Mouse (Mus musculus): ENCODE data around the gene Fmo1.

Gene Fmo1

GRCm38 (mm10) chr1:162862328-162862727 lies 4.1 kb downstream of the Fmo1 start:
- DNase-seq (ENCODE audit: low spot score in 2 of 2), result no peak

DNA sequence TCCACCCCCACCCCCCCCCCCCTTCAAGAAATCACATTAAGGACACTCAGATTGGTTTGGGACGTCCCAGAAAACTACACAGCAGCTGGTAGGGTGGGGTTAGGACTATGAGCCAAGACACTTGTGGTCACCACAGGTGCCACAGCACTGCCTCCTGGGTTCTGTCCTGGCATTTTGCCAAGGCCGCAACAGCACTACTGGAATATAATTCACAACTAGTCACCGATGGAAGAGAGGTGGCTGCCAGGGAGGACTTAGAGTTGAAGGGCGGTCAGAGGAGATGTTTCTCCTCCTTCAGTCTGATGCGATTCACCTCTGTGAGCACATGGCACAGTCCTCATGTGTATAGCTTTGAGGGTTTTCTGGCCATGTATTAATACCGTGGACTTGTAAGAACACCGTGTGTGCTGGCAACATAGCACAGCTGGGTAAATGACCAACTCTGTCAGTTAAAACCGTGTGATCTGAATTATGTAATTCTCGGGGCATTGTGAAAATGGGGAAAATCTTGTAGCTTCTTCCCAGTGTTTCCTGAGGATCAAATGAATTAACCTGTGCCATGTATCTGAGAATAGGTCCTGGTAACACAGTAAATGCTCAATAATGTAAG lies 6.3 kb downstream of the Fmo1 start:
- DNase-seq (ENCODE audit: low spot score in 2 of 2), result no peak

GRCm38 (mm10) chr1:162859545-162859976 lies 6.8 kb downstream of the Fmo1 start:
- no peak for DNase-seq (ENCODE audit: low spot score in 2 of 2)

DNA sequence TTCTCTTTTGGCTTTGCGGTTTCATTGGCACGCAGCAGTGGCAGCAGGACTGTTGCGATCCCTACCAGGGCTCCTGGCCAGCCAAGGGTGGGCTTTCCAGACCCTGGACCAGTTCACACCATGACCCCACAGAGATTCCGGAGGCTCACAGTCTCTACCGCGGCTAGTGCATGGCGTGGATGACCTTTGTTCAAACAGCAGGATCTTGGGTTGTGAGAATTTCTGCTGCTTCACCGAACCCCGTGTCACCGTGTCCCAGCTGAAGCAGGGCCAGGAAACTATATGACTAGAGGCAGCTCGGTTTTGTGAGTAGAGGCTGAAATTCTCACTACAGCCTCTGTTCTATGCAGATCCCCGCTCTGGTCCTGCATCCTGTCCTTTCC lies 7.7 kb downstream of the Fmo1 start:
- DNase-seq (ENCODE audit: low spot score in 2 of 2), result no peak

- no peak for DNase-seq (ENCODE audit: low spot score in 2 of 2)
Measured at GRCm38 (mm10) chr1:162857766-162858747, 8.4 kb downstream of the Fmo1 start.

GRCm38 (mm10) chr1:162853812-162854482 lies 12.5 kb downstream of the Fmo1 start:
- DNase-seq (ENCODE audit: low spot score in 2 of 2), result no peak

GRCm38 (mm10) chr1:162847554-162847953 lies 18.9 kb downstream of the Fmo1 start:
- no peak for DNase-seq (ENCODE audit: low spot score in 2 of 2)

- DNase-seq (ENCODE audit: low spot score in 2 of 2), result peak in 1 of 2 experiments; percentile 36
Measured at GRCm38 (mm10) chr1:162840211-162840610, 26.2 kb downstream of the Fmo1 start.

GRCm38 (mm10) chr1:162838976-162839375 lies 27.4 kb downstream of the Fmo1 start:
- peak in 1 of 2 experiments; percentile 23 for DNase-seq (ENCODE audit: low spot score in 2 of 2)

DNA sequence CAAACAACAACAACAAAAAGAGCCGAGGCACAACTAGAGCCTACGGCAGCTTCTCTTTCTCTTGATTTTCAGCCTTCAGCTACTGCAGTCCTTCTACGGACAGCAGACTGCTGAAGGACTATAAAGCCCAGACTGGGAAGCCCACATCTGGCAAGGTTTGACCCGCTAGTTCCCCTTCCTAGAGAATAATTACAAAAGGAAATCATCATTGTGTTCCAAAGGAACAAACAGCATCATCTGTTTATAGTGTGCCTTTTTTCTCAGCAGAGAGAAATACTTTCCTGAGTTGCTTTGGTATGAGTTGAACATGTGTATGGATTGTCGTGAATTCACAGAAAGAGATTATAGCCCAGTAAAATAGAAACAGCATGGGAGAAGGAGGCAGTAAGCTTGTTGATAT lies 32.1 kb downstream of the Fmo1 start:
- DNase-seq (ENCODE audit: low spot score in 2 of 2), result peak in 1 of 2 experiments; percentile 1

GRCm38 (mm10) chr1:162832574-162832953 lies 33.8 kb downstream of the Fmo1 start:
- no peak for DNase-seq (ENCODE audit: low spot score in 2 of 2)

DNA sequence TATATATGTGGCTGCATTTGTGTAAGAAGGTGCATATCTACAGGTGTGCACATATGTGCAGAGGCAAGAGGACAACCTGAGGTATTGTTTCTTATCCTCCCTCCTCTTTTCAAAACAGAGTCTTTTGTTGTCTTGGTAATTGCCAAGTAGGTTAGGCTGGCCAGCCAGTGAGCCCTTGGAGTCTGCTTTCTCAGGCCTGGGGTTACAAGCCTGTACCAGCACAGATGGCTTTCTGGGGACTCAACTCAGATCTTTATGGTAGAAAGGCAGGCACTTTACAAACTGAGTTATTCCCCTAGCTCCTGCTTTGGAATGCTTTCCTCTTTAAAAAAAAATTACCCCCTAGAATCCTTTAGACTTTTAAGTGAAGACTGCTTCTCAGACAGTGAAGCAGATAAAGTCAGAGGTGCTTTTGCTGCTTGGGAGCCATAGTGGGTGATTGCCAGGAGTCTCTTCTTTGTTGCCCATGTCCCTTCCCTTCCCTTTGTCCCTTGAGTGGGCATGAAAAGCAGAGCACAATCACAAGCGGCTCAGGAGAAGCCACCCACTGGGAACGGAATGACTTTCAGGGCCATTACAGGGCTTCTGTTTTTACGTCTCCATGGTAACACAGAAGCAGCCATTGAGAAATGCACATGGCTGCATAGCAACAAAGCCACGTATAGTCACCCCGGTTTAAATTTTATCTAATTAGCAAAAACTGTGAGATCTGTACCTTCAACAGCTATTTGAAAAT lies 34.4 kb downstream of the Fmo1 start:
- DNase-seq (ENCODE audit: low spot score in 2 of 2), result peak in 1 of 2 experiments; percentile 38

DNA sequence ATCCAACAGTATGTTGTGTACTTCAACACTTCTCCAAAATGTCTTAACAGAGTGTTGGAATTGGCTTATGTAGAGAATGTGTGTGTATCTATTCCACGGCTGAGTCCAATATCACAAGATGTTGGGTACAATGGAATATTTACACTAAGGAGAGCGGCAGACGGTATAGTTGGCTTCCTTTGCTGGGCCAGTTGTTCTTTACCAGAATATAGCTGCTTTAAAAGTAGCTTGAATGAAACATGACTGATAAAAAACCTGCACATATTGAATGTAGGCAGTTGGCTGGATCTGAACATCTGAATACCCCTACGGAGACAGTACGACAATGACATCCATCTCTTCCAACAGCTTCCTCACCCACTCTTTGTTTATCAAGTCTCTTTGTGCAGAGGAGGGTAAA lies 47.1 kb downstream of the Fmo1 start:
- no peak for DNase-seq (ENCODE audit: low spot score in 2 of 2)

GRCm38 (mm10) chr1:162815381-162816127 lies 50.9 kb downstream of the Fmo1 start:
- DNase-seq (ENCODE audit: low spot score in 2 of 2), result no peak

GRCm38 (mm10) chr1:162814932-162815331 lies 51.5 kb downstream of the Fmo1 start:
- DNase-seq (ENCODE audit: low spot score in 2 of 2), result no peak

GRCm38 (mm10) chr1:162813836-162814156 lies 52.6 kb downstream of the Fmo1 start, which contains the start of gene Fmo4:
Gene Fmo4, minus strand, starts transcription at chr1:162813972.
- DNase-seq (ENCODE audit: low spot score in 2 of 2), result no peak

GRCm38 (mm10) chr1:162813143-162813835 lies 53.1 kb downstream of the Fmo1 start:
- no peak for DNase-seq (ENCODE audit: low spot score in 2 of 2)

DNA sequence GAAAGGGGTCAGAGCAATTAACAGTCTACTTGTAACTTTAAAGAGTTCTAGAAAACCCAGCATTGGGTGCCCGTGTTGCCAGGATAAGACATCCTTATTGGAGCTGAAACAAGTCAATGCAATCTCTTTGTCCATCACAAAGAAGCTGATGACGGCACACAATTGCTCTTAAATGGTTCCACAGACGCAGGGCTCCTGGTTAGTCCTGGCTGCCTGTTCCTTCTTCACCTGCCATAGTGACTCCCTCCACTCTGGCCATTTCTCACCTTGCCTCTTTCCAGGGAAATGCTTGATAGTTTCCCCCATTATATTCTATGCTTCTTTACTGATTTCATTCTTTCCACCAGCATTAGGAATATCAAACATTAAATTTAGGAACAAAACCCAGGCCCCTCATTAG lies 57.9 kb downstream of the Fmo1 start:
- no peak for DNase-seq (ENCODE audit: low spot score in 2 of 2)

- DNase-seq (ENCODE audit: low spot score in 2 of 2), result no peak
Measured at GRCm38 (mm10) chr1:162807441-162807840, 59.0 kb downstream of the Fmo1 start.

DNA sequence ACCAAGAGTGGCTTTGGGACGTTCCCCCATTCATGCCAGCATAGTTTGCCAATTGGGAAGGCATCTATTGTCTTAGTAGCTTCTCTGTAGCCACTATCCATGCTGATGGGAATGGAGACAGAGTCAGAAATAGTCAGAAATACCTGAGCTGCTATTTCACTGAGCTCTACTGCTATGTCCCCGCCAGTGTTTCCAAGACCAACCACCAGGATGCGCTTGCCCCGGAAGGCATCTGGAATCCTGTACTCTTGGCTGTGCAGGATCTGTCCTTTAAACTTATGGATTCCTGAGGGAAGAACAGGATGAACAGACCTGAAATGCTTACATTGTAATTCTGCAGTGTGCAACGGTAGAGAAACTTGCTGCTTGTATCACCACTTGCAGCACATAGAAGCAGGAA lies 61.4 kb downstream of the Fmo1 start:
- no peak for DNase-seq (ENCODE audit: low spot score in 2 of 2)
